Mouse (Mus musculus) megakaryocyte, embryonic 14.5 days (primary cell): ENCODE measurements around the gene Col4a3bp.

Source experiments
- FLI1 ChIP-seq: IDR thresholded peaks from 2 replicates; pipeline ENCODE4 v1.6.1; 2012; ENCODE audit warnings: low read length, inconsistent platforms, mixed read lengths
- GATA1 ChIP-seq: IDR thresholded peaks from 3 replicates; pipeline ENCODE4 v1.6.1; 2012; ENCODE audit warnings: mixed read lengths, low read length, inconsistent platforms, borderline replicate concordance

GRCm38 (mm10) chr13:96527022-96527421, 15.4 kb upstream of the Col4a3bp start:
- TF ChIP-seq GATA1 (no peak), FLI1 (no peak)
